Mouse (Mus musculus): ENCODE data around the gene Plpp7.

Gene Plpp7

DNA sequence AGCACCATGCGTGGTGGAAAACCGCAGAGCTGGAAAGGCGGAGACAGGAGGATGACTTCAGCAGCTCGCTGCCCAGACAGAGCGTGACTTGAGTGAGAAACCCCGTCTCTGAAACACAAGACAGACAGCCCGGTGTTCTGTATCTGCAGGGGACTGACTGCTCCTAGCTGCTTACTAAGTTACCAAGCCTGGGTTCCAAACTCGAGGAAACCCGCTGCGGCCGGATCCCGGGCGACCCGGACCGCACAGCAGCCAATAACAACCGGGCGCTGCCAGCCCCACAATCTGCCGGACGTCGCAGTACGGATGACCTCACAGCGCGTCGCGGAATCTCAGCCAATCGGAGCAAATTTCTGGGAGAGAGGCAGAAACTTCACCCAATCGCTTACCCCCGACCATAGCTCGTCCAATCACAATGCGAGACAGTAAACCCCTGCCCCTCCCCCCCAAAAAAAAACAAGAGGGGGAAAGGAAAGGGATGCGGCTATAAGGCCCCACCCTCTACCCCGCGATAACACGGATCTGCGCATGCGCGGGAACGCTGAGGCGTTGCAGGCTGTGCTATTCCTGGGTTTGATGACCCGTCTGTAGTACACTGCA is 42.4 kb downstream of the Plpp7 start:
- ATAC-seq (ENCODE audit: low TSS enrichment), result peak; percentile 90

DNA sequence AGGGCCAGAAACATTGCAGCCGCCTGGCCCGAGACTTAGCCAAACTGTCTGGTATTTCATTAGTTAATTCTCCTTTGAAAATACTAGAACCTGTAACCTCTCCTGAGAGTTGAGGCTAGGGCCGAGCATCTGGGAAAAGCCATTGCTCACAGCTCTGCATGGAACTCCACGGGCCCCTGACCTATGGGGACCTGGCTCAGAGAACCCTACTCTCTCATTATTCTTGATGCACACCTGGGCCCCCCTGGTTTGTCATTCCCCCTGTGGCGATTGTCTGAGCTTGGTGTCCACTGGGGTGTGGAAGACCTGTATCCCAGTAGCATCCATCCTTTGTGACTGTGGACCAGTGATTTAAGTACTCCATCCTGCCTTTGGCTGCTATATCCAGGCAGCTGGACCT is 44.0 kb downstream of the Plpp7 start:
- ATAC-seq (ENCODE audit: low TSS enrichment), result no peak

DNA sequence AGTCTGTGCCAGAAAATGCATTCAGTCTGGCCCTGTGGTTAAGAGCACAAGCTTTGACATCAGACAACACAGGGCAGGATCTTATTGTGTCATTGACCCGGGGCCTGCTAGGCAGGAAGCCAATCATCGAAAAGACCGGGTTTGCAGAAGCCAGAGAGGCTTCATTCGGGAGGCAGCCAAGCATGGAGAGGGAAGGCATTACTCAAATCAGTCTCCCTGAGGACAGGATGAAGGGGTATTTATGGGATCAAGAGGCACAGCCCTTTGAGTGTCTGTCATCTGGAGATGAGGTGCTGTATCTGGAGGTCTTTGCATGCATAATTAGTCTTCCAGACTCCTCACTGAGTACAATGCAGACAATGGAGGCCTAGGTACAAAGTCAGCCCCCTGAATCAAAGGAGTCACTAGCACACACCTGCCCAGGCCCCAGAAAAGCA is 45.2 kb downstream of the Plpp7 start:
- ATAC-seq (ENCODE audit: low TSS enrichment), result no peak

DNA sequence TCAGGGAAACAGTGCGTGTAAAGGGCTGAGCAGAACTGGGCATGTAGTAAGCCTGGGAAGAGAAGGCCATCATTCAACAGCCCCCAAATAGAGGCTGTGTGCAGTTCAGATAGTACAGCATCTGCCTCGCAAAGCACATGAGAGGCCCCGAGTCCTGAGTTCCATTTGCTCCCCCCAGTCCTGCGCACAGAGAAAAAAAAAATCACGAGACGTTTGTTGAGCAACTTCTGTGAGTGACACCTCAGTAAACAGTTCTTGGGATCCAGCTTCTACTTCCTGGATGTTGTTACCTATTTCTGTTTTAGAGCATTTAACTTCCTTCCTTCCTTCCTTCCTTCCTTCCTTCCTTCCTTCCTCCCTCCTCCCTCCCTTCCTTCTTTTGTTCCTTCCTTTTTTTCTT is 46.3 kb downstream of the Plpp7 start:
- ATAC-seq (ENCODE audit: low TSS enrichment), result no peak

DNA sequence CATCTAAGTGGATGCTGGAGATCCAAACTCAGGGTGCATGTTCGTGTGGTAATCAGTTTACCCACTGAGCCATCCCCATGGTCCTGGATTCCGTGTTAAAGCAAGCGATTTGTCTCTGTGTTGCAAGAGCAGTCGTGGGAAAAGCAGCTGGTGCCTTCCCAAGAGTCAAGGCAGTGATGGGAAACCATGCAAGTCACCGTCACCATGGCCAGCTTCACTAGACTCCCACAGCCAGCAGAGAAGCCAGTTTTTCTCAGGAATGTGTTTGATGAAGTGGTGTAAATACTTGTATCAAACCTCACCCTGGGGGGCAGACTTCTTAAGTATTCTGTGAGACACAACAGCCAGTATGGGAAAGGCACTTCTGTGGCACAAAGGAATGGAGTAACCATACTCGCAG is 47.0 kb downstream of the Plpp7 start:
- no peak for ATAC-seq (ENCODE audit: low TSS enrichment)

DNA sequence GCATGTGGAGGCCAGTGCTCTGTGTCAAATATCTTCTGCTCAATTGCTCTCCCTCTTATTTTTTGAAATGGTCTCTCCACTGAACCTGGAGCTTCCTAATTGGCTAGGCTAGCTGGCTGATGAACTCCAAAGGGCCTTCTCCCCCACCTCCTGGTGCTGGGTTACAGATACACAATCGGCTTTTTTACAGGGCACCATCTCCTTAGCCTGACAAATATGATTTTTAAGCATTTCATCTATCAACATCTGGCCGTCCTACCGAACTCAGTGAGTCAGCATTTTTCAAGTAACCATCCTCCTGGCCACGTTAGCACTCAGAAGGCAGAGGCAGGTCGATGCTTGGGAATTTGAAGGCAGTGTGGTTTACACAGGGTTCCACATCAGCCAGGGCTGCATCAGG is 49.3 kb downstream of the Plpp7 start:
- ATAC-seq (ENCODE audit: low TSS enrichment), result no peak

DNA sequence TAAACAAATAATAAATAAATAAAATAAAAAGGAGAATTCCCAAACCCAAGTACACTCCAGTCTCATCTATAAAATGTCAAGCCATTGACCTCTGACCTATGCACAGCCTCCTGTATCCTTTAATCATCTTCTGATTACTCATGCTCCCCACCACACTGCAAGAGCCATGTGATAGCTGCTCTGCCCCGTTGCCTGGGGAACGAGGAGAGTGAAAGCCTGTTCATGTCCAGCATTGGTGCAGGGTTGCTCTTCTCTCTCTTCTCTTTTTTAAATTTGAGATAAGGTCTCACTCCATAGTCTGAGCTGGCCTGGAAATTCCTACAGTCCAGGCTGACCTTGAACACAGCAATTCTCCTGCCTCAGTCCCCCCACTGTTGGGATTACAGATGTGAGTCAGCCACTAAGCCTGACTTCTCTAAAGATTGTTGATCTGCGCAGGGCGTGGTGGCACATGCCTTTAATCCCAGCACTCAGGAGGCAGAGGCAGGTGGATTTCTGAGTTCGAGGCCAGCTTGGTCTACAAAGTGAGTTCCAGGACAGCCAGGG is 51.4 kb downstream of the Plpp7 start:
- no peak for ATAC-seq (ENCODE audit: low TSS enrichment)

DNA sequence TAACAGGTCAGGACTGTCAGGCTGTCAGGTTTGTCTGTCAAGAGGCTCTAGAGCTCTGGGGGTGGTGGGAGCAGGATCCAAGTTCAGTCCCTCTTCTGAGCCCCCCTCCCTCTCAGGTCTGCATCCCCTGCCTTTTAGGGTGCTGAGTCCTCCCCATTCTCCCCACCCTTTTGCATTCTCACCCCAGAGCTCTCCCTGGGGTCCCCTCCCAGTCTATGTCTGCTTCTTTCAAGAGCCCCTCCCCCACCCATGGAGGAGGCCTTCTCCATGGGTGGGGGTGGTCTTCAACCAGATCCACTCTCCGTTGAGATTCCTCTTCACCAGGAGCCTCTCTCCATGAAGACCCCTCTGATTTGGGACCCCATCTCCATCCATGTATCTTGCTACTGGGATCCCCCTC is 54.8 kb downstream of the Plpp7 start:
- no peak for ATAC-seq (ENCODE audit: low TSS enrichment)

DNA sequence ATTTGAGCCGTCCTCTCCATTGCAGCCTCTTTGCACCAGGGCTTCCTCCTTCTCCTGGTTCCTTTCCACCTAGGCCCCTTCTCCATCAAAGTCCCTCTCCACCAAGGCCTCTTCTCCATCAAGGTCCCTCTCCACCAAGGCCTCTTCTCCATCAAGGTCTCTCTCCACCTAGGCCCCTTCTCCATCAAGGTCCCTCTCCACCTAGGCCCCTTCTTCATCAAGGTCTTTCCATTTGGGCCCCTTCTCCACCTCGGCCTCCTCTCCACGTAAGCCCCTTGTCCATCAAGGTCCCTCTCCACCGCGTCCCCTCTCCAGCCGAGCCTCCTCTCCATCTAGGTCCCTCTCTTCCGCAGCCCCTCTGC is 55.2 kb downstream of the Plpp7 start:
- ATAC-seq (ENCODE audit: low TSS enrichment), result no peak

DNA sequence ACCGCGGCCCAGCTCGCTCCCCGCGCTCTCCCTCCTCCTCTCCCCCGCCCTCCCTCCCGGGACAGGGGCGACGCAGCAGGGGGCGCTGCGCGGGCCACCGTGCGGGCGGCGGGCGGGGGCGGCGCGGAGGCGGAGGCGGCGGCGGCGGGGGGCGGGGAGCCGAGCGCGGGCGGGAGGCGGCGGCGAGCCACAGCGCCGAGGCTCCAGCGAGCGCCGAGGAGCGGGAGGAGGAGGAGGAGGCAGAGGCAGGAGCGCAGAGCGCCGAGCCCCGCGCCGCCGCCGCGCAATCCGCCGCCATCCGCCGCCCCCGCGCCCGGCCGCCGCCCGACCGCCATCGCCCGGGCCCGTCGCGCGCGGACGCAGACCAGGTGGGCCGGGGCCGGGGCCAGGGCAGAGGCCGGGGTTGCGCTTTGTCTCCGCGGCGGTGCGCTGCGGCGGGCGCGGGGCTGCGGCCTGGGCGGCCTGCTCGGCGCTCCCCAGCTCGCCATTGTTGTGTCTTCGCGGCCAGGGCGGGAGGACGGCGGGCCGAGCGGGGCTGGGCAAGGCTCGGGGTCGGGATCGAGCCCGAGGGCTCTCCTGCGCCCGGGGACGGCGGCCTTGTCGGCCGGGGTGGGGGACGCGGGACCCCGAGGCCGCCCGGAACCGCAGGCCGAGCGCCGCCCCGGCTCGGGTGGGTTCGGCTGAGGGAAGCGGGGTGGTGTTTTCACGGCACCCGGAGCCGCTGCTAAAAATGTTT is 55.8 kb downstream of the Plpp7 start, which contains the start of gene Prrc2b:
TSS of gene Prrc2b (plus strand) at position 159 of the 736 bp plus-strand sequence.
- ATAC-seq (ENCODE audit: low TSS enrichment), result peak; percentile 24; the same call in 1 of the 2 replicates

DNA sequence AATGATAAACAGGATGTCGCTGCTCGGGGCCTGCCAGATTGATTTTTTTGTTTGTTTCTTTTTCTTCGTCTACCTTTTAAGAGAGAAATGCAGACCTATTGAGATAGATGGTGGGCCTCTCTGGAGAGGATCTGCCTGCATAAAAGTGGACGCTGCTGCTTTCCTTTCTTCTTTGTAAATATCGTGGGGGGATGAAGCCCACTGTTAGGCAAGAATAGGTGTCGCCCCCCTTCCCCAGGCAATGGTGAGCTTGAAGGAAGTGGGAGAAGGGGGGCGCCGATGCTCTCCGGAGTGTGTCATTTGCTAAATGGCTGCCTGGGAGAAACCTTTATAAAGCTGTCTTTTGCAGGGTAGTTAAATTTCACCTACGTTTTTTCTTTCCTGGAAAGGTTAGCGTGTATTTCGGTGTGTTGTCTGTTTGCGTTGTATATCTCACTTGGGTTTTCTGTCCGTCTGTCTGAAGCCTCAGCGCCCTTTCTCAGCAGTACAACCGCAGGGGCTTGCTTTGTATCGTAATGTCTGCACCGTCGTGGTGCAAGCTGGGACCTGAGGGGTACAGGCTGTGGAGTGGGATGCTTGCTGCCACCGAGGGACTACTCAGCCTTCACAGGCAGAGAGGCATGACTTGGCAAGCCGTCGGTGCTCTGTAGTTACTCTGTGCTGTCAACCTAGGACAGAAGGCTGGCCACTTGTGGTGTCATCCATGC is 56.5 kb downstream of the Plpp7 start:
- ATAC-seq (ENCODE audit: low TSS enrichment), result peak; percentile 35

DNA sequence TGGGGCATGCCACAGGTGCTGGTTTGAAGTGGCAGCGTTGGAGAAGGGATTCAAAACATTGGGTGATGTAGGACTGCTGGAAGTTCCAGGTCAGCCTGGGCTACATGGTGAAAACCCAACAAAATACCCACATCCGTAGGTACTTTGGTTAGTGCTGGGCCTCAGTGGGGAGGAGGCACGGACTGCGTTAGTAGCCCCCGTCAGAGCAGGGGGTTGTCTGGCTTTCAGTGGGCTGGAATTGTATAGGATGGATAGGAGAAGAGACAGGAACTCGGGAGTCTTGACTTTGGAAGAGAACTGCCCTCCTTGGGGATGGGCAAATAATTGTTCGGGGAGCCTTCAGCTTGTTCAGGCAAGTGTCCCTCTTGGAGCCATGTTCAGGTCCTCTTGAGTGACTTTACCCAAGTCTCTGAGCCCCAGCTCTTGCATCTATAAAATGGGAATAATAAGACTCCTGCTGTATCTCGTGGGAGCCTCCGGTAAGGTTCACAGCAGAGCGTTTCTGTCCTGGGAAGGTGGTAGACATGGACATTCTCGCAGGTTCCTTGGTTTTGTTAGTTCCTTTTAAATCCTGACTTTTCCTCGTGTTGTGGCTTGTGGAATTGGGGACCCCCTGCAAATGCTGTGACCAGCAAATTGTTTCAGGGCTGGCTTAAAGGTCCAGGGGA is 57.2 kb downstream of the Plpp7 start:
- ATAC-seq (ENCODE audit: low TSS enrichment), result no peak

DNA sequence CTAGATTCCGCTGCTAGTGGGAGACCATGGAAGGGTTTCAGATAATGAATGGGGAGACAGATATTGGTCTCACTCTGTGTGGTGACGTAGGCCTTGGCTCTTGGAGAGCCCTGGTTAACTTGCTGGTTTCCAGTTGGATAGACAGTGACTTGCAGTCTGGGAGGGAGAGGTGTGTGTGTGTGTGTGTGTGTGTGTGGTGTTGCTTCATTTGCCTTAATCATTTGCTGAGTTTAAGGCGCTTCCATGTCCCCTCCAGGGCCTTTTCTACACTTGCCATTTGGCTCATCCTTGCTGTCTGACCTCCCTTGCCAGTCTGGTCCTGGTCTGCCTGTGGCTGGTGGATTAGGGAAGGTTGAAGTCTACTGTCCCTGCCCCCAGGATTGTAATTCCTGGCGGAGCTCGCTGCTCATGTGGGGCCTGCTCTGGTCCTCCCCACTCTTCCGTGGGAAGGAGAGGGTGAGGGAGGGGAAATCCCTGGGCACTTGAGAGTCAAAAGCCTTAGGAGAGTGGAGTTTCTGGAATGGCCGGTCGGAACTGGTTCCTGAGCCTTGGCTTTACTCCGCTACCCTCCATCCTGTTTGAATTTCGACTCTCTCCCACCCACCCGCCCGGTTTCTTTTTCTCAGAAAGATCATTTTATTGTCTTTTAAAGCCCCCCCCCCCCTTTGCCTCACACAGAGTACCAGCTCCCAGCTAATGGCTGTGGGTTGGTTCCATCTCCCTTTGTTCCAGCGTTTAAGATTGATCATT is 57.9 kb downstream of the Plpp7 start:
- no peak for ATAC-seq (ENCODE audit: low TSS enrichment)

DNA sequence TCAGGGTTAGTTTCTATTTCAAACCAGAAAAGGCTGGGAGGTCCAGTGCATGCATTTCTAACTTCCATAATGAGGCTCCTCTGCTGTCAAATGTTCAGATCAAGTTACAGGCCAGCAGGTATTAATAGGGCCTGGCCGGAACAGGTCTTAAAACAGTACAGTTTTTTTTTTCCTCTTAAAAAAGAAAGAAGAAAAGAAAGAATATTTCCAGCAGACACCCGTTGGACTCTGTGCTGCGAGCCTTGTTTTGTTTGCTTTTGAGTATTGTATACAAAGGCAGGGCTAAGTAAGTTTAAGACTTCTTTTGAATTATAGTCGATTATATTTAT is 58.4 kb downstream of the Plpp7 start:
- no peak for ATAC-seq (ENCODE audit: low TSS enrichment)

DNA sequence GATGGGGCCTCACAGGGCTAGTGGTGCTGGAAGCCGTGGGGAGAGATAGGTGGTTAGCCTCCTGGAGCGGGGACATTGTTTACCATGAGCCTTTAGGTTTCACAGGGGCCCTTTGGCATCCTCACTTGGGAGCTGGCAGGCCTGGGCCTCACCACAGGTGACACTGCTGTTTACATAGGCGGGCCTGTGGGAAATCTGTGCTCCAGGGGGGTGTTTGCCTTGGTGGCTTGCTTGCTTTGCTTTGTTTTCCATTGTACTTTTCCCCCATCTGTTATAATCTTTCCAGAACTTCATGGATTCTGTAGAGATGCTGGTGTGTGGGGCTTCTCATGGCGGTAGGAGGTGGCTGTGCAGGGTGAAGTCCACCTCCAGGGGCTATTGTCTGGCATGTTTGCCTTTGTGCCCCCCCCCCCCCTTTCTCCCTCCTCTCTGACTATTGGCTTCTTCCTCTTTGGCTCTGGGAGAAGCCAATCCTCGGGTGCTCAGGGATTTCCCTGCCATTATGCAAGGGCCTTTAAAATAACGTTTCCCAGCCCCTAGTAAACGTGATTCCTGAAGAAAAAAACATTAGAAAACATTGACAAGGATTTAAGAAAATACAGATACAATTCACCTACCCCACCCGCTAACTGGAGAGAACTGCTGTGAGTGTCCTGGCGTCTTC is 59.1 kb downstream of the Plpp7 start:
- no peak for ATAC-seq (ENCODE audit: low TSS enrichment)

DNA sequence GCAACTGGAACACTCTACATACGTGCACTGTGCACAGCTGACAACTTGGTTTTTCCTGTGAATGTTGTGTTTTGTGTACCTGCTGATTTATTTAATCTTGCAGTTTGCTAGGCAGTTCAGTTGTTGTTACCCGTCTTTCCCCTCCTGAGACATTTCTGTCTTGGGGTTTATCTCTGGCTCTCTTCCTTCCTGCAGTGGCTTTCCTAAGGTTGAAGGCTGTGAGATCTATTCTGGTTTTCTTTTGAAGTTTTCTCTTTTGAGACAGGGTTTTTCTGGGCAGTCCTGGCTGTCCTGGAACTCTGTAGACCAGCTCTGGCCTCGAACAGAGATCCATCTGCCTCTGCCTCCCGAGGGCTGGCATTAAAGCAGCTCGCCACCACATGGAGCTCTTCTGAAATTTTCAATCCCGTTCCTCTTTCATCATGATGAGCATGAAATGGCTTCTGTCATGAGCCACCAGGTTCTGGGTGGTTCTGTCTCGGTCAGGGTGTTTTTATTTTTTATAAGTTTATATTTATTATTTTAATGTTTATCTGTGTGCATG is 59.7 kb downstream of the Plpp7 start:
- ATAC-seq (ENCODE audit: low TSS enrichment), result no peak

DNA sequence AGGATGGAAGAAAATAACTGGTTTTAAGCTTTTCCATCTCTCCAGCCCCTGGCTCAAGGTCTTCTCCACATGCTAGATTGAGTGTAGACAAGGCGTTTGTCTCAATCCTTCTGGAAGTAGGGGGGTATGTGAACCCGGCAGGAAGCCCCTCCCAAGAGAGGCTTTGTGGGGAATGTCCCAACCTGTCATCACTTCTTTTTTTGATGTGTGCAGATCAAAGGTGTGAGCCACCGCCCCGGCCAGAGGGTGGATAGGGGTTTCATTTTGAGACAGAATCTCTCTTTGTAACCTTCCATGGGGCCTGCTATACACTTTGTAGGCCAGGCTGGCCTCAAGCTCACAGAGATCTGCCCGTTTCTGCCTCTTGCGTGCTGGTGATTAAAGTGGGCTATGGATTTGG is 60.3 kb downstream of the Plpp7 start:
- ATAC-seq (ENCODE audit: low TSS enrichment), result no peak

DNA sequence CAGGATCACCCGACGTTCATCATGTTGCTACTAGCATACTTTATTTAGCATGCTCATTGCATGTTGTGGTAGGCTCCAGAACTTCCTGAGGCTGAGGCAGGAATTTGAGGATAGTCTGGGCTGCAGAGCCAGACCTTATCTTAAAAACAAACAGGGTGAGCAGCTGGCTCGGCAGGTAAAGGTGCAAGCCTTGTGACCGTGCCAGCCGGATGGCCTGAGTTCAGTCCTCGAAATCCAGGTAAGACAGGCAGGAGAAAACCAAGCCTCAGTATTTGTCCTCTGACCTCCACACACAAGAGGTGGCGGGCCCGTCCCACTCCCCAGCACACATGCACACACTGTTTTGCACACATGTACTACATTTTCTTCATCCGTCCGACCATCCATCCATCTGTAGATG is 61.3 kb downstream of the Plpp7 start:
- ATAC-seq (ENCODE audit: low TSS enrichment), result no peak

DNA sequence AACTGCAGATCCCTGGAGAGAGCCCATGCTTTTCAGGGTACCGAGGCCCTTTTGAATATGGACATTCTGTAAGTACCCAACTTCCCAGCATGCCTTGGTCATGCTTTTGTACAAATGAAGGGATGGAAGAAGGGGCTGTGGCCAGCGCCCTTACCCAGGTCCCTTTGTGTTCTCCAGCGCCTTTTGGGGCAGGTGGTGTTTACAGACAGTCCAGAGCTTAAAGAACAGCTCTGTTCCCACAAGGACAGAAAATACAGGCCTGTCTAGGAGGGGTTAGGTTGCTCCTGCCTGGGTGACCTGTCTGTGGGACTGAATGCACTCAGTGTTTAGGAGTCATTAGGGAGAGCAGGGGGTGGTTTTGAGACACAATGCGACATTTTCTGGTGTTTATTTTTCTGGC is 62.0 kb downstream of the Plpp7 start:
- no peak for ATAC-seq (ENCODE audit: low TSS enrichment)

DNA sequence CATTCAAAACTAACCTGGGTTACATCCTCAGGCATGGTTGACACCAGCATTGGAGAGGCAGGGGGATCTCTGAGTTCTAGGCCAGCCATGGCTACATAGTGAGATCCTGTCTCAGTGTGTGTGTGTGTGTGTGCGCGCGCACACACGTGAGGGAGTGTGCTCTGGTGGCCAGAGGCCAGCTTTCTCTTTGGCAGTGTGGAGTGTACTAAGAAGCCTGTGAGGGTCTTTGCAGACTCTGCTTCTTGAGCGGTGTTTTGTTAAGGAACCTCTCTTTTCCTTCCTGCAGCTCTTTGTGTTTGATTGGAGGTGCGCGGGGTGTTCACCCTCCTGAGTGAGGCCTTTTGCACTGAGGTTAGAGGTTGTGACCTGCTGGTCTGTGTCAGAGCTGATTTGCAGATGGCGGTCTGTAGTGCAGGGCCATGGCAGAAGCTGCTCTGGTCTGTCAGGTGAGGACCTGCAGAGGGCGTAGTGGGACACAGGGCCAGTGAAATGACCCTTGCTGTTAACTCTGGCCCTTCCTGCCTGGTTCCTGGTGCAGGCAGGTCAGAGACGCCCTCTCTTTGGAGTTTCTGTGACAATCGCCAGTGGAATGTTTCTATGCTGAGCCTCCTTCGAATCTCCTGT is 63.4 kb downstream of the Plpp7 start:
- no peak for ATAC-seq (ENCODE audit: low TSS enrichment)

All from frontal cortex, adult (tissue).